Mouse (Mus musculus): Measurements from ENCODE around the gene Hist1h4m. TPM values are rescaled to one million over a fixed set of nuclear protein-coding genes. Genes with fewer than 3 reads are reported as not detected.
"Not testable (repeated sequence)": the region's sequence is repeated elsewhere in the genome, so short reads cannot be mapped to it uniquely, and the experiment has no call there.

The Hist1h4m gene
- polyA plus RNA-seq, 1 experiment: not detected

DNA sequence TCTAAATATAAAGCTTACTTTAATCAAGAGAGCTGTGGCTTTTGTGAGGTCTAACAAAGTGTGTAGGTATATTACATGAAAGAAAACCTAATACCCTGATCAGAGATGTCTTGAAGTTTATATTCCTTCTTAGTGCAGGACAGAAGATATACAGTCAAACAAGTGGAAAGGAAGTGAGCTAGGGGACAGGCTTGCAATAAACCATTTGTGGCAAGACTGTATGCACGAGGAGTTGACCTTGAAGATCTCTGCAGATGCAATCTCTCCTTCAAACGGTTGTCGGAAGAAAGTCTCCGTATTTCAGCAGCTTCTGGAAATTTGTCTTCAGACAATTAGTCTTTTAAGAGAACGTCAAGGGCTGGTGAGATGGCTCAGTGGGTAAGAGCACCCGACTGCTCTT is 21.6 kb upstream of the Hist1h4m start:
- no peak overlapping the region for H3K27ac ChIP-seq (ENCODE audit: insufficient read depth, low read depth, low read length)
- DNase-seq: no peak
- no peaks in the 10 kb centered on the region; the same call in 1 of the 2 replicates for H3K27me3 ChIP-seq (replicated peaks; ENCODE audit: control insufficient read depth, insufficient read depth, low read length)
- H3K4me1 ChIP-seq (ENCODE audit: control insufficient read depth, insufficient read depth, low read length): no peaks in the 10 kb centered on the region
- WGBS: 57% methylated on average over 6 of the region's 6 CpGs
- no peak for TF ChIP-seq POLR2A (IDR thresholded peaks at IDR 0.05; ENCODE audit: low read depth, low read length)
- TF ChIP-seq CTCF (conservative IDR thresholded peaks at IDR 0.05; ENCODE audit: insufficient read depth, insufficient read length, low read depth, low read length): no peak
- no peaks in the 10 kb centered on the region for H3K36me3 ChIP-seq (ENCODE audit: control insufficient read depth, insufficient read depth, low read length)
- H3K4me3 ChIP-seq (ENCODE audit: insufficient read depth, low read depth, low read length): no peak overlapping the region

DNA sequence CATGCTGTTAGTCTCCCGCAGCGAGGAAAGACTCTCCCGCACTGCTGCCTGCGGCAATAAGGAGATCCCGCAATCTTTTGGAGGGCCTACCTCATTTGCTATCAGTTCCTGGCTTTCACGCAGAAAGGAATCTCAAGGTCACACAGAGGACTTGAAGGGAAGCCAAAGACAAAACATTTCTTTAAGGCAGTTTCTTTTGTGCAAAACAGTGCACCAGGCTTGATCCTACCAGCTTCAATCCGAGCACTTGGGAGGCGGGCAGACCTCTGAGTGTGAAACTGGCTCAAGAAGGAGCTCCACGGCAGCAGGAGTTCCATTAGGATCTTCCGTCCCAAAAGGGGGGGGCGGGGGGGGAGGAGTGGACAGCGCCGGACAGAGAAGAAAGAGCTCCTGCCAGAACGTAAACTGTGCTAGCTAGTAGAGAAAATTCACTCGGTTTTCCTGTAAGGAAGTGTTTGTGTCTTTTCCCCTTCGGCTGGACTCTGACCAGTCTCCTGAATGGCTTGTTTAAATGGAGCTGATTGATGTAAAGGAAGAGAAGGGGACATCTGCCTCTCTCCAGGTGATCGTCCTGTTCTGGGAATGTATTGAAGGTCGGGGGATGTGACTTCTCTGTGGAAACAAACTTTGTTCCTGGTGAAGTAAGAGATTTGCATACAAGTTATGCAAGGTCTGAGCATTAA is 20.8 kb upstream of the Hist1h4m start:
- TF ChIP-seq POLR2A (IDR thresholded peaks at IDR 0.05; ENCODE audit: low read depth, low read length): no peak
- no peak for TF ChIP-seq CTCF (conservative IDR thresholded peaks at IDR 0.05; ENCODE audit: insufficient read depth, insufficient read length, low read depth, low read length)
- no peaks in the 10 kb centered on the region for H3K4me1 ChIP-seq (ENCODE audit: control insufficient read depth, insufficient read depth, low read length)
- H3K36me3 ChIP-seq (ENCODE audit: control insufficient read depth, insufficient read depth, low read length): no peaks in the 10 kb centered on the region
- H3K27ac ChIP-seq (ENCODE audit: insufficient read depth, low read depth, low read length): no peak overlapping the region
- 14% methylated on average over 18 of the region's 18 CpGs for WGBS
- no peak for DNase-seq
- no peaks in the 10 kb centered on the region; the same call in 1 of the 2 replicates for H3K27me3 ChIP-seq (replicated peaks; ENCODE audit: control insufficient read depth, insufficient read depth, low read length)
- H3K4me3 ChIP-seq (ENCODE audit: insufficient read depth, low read depth, low read length): no peak overlapping the region

DNA sequence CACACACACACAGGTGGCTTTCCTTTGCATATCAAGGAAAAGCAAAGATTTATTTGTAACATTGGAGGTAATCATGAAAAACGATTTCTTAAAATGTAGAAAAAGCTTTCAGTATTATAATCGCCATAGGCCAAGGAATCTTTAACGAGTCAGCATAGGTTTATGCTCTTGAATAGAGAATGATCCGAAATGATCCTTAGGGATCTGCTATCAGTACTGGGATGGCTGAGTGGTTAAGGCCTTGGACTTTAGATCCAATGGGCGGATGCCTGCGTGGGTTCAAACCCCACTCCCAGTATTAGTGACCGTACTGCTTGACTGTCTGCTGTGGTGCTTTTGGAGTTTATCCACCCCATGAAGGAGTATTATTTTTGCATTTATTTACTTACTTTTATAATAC is 16.0 kb upstream of the Hist1h4m start:
- WGBS: 94% methylated on average over 7 of the region's 7 CpGs
- TF ChIP-seq CTCF (conservative IDR thresholded peaks at IDR 0.05; ENCODE audit: insufficient read depth, insufficient read length, low read depth, low read length) (no peak), POLR2A (IDR thresholded peaks at IDR 0.05; ENCODE audit: low read depth, low read length) (no peak)
- Histone ChIP-seq H3K36me3 (ENCODE audit: control insufficient read depth, insufficient read depth, low read length) (no peaks in the 10 kb centered on the region), H3K27me3 (replicated peaks; ENCODE audit: control insufficient read depth, insufficient read depth, low read length) (no peaks in the 10 kb centered on the region), H3K4me3 (ENCODE audit: insufficient read depth, low read depth, low read length) (no peak overlapping the region), H3K27ac (ENCODE audit: insufficient read depth, low read depth, low read length) (no peak overlapping the region), H3K4me1 (ENCODE audit: control insufficient read depth, insufficient read depth, low read length) (no peaks in the 10 kb centered on the region)
- DNase-seq: no peak

DNA sequence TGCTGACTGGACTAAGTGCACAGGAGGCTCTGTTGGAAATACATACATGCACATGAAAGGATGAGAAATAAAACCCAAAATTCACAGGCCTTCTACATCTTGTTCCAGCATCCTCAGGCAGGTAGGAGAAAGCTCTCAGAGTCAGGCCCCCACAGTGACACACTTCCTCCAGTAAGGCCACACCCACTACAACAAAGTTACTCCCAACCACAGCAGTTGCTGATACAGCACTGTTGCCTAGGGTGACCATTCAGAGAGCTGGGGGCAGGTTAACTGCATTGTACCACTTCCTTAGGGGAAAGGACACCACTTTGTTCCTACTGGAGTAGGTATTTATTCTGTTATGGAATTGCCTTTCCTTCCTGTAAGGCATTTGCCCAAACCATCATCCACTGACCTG is 14.4 kb upstream of the Hist1h4m start:
- not testable (repeated sequence) for H3K4me3 ChIP-seq (ENCODE audit: insufficient read depth, low read depth, low read length); DNase-seq; H3K4me1 ChIP-seq (ENCODE audit: control insufficient read depth, insufficient read depth, low read length); H3K36me3 ChIP-seq (ENCODE audit: control insufficient read depth, insufficient read depth, low read length); H3K27me3 ChIP-seq (replicated peaks; ENCODE audit: control insufficient read depth, insufficient read depth, low read length); H3K27ac ChIP-seq (ENCODE audit: insufficient read depth, low read depth, low read length)

DNA sequence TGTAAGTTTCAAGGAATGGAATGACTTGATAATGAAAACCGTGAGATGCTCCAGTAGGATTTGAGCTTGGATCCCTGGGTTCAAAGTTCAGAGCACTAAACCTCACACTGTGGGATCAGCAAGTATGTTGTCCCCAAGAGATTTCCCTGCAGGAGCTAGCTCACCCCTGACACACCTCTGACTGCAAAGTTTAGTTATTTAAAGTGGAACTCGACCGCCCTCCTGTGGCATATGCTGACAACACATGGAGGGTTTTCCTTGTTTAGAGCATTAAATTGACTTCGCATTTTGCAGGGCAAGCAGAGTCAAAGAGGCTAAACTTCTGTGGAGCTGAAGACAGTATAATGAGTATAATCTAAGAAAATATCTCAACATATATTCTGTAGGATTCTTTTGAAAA is 8.5 kb upstream of the Hist1h4m start:
- H3K27me3 ChIP-seq (replicated peaks; ENCODE audit: control insufficient read depth, insufficient read depth, low read length); H3K36me3 ChIP-seq (ENCODE audit: control insufficient read depth, insufficient read depth, low read length); H3K27ac ChIP-seq (ENCODE audit: insufficient read depth, low read depth, low read length); H3K4me1 ChIP-seq (ENCODE audit: control insufficient read depth, insufficient read depth, low read length); DNase-seq; H3K4me3 ChIP-seq (ENCODE audit: insufficient read depth, low read depth, low read length): not testable (repeated sequence)
- WGBS: no CpG with 5 or more reads among the region's 4 CpGs

DNA sequence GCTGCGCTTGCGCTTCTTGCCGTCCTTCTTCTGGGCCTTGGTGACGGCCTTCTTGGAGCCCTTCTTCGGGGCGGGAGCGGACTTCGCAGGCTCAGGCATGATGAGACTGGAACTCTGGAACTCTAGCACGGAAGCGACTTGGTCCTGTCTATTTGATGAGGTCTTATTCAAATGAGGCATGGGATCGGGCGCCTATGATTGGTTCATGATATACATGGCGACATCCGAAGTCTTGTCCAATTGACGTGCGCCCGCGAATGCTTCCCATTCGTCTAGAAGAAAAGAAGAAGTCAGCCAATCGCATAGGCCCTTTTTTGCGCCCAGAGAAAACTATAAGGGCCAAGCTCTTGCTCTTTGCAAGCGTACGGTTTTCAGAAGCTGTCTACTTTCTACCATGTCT is 1.5 kb upstream of the Hist1h4m start, which contains the start of the genes Hist1h2bq and Hist1h2ao:
TSS of gene Hist1h2bq (minus strand) at position 125 of the 400 bp plus-strand sequence.
TSS of gene Hist1h2ao (plus strand) at position 393 of the 400 bp plus-strand sequence.
- not testable (repeated sequence) for H3K36me3 ChIP-seq (ENCODE audit: control insufficient read depth, insufficient read depth, low read length); H3K27me3 ChIP-seq (replicated peaks; ENCODE audit: control insufficient read depth, insufficient read depth, low read length); H3K4me3 ChIP-seq (ENCODE audit: insufficient read depth, low read depth, low read length); H3K27ac ChIP-seq (ENCODE audit: insufficient read depth, low read depth, low read length); H3K4me1 ChIP-seq (ENCODE audit: control insufficient read depth, insufficient read depth, low read length); DNase-seq
- no CpG with 5 or more reads among the region's 23 CpGs for WGBS

DNA sequence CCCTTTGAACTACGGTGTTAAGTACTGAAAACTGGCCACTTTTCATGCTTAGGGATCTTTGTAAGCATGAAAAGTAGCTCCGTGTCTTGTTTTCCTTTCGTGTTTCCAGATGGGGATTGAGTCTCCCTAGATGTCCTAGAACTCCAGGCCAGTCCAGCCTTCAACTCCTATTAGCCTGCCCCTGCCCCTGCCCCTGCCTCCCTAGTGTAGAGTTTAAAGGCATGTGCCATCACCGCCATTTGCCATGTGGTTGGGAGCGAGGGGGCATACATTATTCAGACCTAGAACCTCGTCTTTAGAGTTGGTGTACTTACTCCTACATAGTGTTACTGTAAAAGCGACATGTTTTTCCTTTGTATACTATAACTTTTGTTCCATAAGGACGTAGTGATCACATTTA is 472 bp upstream of the Hist1h4m start:
- H3K4me1 ChIP-seq (ENCODE audit: control insufficient read depth, insufficient read depth, low read length); H3K4me3 ChIP-seq (ENCODE audit: insufficient read depth, low read depth, low read length); H3K27ac ChIP-seq (ENCODE audit: insufficient read depth, low read depth, low read length); DNase-seq; H3K27me3 ChIP-seq (replicated peaks; ENCODE audit: control insufficient read depth, insufficient read depth, low read length); H3K36me3 ChIP-seq (ENCODE audit: control insufficient read depth, insufficient read depth, low read length): not testable (repeated sequence)
- no CpG with 5 or more reads among the region's 8 CpGs for WGBS

DNA sequence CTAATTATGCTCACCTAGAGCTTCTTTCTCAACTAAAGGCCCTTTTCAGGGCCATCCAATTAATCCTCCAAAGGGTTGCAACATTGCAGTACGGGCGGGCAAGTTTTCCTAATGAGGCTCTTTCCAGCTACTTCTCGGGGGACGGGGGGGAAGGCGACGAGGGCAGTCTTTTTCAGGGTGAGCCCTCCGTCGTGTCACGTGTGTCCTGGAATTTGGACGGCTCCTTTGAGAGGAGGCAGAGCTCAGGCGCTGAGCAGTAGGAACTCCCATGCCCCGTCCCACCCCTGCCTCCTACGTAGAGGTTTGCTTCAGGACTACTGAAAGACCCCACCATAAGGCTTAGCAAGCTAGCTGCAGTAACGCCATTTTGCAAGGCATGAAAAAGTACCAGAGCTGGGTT is 546 bp downstream of the Hist1h4m start:
- H3K27ac ChIP-seq (ENCODE audit: insufficient read depth, low read depth, low read length); H3K4me1 ChIP-seq (ENCODE audit: control insufficient read depth, insufficient read depth, low read length); H3K36me3 ChIP-seq (ENCODE audit: control insufficient read depth, insufficient read depth, low read length); DNase-seq; H3K4me3 ChIP-seq (ENCODE audit: insufficient read depth, low read depth, low read length); H3K27me3 ChIP-seq (replicated peaks; ENCODE audit: control insufficient read depth, insufficient read depth, low read length): not testable (repeated sequence)
- under 1% methylated on average over 14 of the region's 14 CpGs for WGBS

DNA sequence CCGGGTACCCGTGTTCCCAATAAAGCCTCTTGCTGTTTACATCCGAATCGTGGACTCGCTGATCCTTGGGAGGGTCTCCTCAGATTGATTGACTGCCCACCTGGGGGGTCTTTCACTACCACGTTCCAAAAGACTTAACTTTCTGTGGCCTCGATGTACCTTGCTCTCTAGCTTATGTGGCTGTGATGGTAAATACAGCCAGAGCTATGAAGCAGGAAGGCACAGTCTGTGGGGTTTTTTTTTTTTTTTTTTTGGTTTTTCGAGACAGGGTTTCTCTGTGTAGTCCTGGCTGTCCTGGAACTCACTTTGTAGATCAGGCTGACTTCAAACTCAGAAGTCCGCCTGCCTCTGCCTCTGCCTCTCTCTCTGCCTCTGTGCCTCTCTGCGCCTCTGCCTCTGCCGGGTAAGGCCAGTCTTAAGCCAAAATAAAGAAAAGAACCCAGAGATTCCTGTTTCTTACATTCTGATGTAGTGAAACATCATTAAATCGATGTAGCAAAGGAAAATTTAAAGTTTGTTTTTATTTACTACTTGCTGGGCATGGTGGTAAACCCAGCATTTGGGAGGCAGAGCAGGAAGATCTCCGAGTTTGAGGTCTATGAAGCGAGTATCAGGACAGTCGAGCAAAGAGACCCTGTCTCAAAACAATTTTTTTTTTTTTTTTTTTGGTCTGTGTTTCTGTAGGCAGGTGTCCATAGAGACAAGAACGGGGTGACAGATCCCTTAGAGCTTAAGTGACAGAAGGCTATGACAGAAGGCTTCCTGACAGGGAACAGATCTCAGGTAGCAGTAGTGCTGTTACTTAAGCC is 8.7 kb downstream of the Hist1h4m start:
- not testable (repeated sequence) for H3K4me3 ChIP-seq (ENCODE audit: insufficient read depth, low read depth, low read length); DNase-seq; H3K4me1 ChIP-seq (ENCODE audit: control insufficient read depth, insufficient read depth, low read length); H3K27me3 ChIP-seq (replicated peaks; ENCODE audit: control insufficient read depth, insufficient read depth, low read length); H3K36me3 ChIP-seq (ENCODE audit: control insufficient read depth, insufficient read depth, low read length); H3K27ac ChIP-seq (ENCODE audit: insufficient read depth, low read depth, low read length)
- WGBS: 80% methylated on average over 7 of the region's 16 CpGs
